Mouse (Mus musculus) embryonic fibroblast, embryonic 13.5 days (primary cell): ENCODE measurements at regions not wholly inside any gene's neighbourhood (a gene's known extent, or its start where the extent isn't known, plus 50 kb on each side); places are given as distances from the start of the nearest gene placed in this dataset.

Experiments
- CTCF ChIP-seq: IDR thresholded peaks from 2 replicates; pipeline ENCODE4 v1.5.1; 2011; ENCODE audit warnings: mild to moderate bottlenecking, control low read depth, low read length, moderate library complexity, borderline replicate concordance; ENCODE audit not compliant: insufficient read depth
- POLR2A ChIP-seq: IDR thresholded peaks from 2 replicates; pipeline ENCODE4 v1.6.1; 2011; ENCODE audit warnings: low read depth, mild to moderate bottlenecking, control low read depth, low read length, moderate library complexity

- TF ChIP-seq POLR2A (no peak), CTCF (no peak)
Observed at GRCm38 (mm10) chr1:57055976-57056375, 77.5 kb upstream of the Satb2 start.
